Mouse (Mus musculus) C2C12 (cell line): Measurements from ENCODE around the gene Wipi2. TPM values are rescaled to one million over a fixed set of nuclear protein-coding genes. Genes with fewer than 3 reads are reported as not detected.

Experiments used
- H3K27me3 ChIP-seq: one replicate; pipeline ENCODE4 v1.6.1; 2011; ENCODE audit not compliant: control insufficient read depth, insufficient read depth, insufficient read length
- H3K36me3 ChIP-seq: one replicate; pipeline ENCODE4 v1.6.1; 2011; ENCODE audit not compliant: control insufficient read depth, insufficient read depth
- H3K4me3 ChIP-seq: one replicate; pipeline ENCODE4 v1.5.1; 2011; ENCODE audit warnings: mild to moderate bottlenecking, control low read depth; ENCODE audit not compliant: poor library complexity, insufficient read depth, severe bottlenecking
- H3K79me2 ChIP-seq: one replicate; pipeline ENCODE4 v1.6.1; 2011; ENCODE audit not compliant: control insufficient read depth, insufficient read depth
- H3K79me3 ChIP-seq: one replicate; pipeline ENCODE4 v1.6.1; 2011; ENCODE audit warnings: low read depth, control low read depth
- H3ac ChIP-seq: one replicate; pipeline ENCODE3; 2011; ENCODE audit warnings: low read depth; ENCODE audit not compliant: control insufficient read depth, insufficient read length
- CEBPB ChIP-seq: IDR thresholded peaks from one replicate; pipeline ENCODE4 v1.6.1; 2011; ENCODE audit warnings: low read depth, mild to moderate bottlenecking, control low read depth, moderate library complexity
- CTCF ChIP-seq: IDR thresholded peaks from one replicate; pipeline ENCODE4 v1.5.1; 2011; ENCODE audit not compliant: control insufficient read depth, insufficient read depth, insufficient read length
- FOSL1 ChIP-seq: IDR thresholded peaks from one replicate; pipeline ENCODE4 v1.8.0; 2011; ENCODE audit warnings: mild to moderate bottlenecking, low read length; ENCODE audit not compliant: poor library complexity, insufficient read depth, severe bottlenecking
- MAX ChIP-seq: IDR thresholded peaks from one replicate; pipeline ENCODE4 v1.6.1; 2011; ENCODE audit warnings: mild to moderate bottlenecking, control low read depth
- MYOD1 ChIP-seq: IDR thresholded peaks from one replicate; pipeline ENCODE4 v1.6.1; 2011; ENCODE audit warnings: low read depth; ENCODE audit not compliant: control insufficient read depth, insufficient read length
- MYOG ChIP-seq: IDR thresholded peaks from one replicate; pipeline ENCODE4 v1.6.1; 2011; ENCODE audit not compliant: control insufficient read depth, insufficient read length; ENCODE audit errors: extremely low read depth
- USF1 ChIP-seq: IDR thresholded peaks from one replicate; pipeline ENCODE4 v1.6.1; 2011; ENCODE audit warnings: low read depth, mild to moderate bottlenecking, control low read depth, moderate library complexity
- polyA plus RNA-seq: library from polyadenylated mRNA; unstranded; fragments of >200 nt; fragmentation: generic; extraction: Trizol; gene quantifications from one replicate; pipeline ENCODE4 v1.2.1, GENCODE M21; 2012; ENCODE audit warnings: missing spikeins

Wipi2 gene
- polyA plus RNA-seq, 1 experiment, result 36.0 TPM

DNA sequence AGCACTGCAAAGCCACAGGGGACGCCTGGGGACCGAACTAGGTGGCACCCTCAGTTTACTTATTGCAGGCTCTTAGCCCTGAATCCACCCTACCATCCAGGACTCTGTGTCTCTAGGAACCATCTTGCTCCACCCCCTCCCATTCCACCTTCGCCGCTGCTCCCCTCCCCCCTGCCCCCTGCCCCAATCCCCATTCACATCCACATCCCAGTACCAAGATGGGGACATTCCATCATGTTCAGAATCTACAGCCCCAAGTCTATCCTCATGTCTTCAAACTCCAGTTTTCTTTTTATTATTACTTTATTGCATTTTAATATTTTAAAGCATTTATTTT is 18.5 kb upstream of the Wipi2 start:
- Histone ChIP-seq H3K27me3 (peaks cover 66% of the 10 kb centered on the region), H3K79me3 (no peaks in the 10 kb centered on the region), H3K4me3 (no peak overlapping the region), H3K36me3 (no peaks in the 10 kb centered on the region), H3K79me2 (no peaks in the 10 kb centered on the region), H3ac (no peak overlapping the region)
- TF ChIP-seq MYOD1, result no peak
- TF ChIP-seq CTCF, result no peak
- no peak for TF ChIP-seq FOSL1
- no peak for TF ChIP-seq MYOG
- no peak for TF ChIP-seq CEBPB
- no peak for TF ChIP-seq MAX
- TF ChIP-seq USF1, result no peak

- TF ChIP-seq MYOG (no peak), USF1 (no peak), MYOD1 (no peak), MAX (no peak), CTCF (no peak), FOSL1 (no peak)
- Histone ChIP-seq H3K4me3 (no peak overlapping the region), H3K36me3 (no peaks in the 10 kb centered on the region), H3K27me3 (peaks cover 58% of the 10 kb centered on the region), H3ac (no peak overlapping the region), H3K79me3 (no peaks in the 10 kb centered on the region), H3K79me2 (no peaks in the 10 kb centered on the region)
Measured at GRCm38 (mm10) chr5:142610362-142610761, 17.1 kb upstream of the Wipi2 start.

DNA sequence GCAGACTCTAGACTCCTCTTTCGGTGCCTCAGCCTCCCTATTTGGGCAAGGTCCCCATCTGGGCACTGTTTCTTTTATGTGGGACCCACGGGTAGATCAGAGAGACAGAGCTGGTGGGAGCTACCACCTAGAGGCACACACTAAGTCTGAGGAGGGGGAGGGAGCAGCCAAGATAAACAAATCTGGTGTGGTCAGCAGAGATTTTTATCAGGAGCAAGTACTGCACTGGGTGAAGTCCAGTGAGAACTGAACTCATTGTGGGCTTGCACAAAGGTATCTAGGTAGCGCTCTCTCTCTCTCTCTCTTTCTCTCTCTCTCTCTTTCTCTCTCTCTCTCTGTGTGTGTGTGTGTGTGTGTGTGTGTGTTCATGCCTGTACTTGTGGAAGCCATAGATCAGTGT is 13.0 kb upstream of the Wipi2 start:
- no peaks in the 10 kb centered on the region for H3K79me3 ChIP-seq
- peaks cover 43% of the 10 kb centered on the region for H3K27me3 ChIP-seq
- H3K36me3 ChIP-seq, result no peaks in the 10 kb centered on the region
- no peak overlapping the region for H3K4me3 ChIP-seq
- H3K79me2 ChIP-seq, result no peaks in the 10 kb centered on the region
- H3ac ChIP-seq, result no peak overlapping the region
- TF ChIP-seq USF1, result no peak
- TF ChIP-seq MYOG, result no peak
- TF ChIP-seq CTCF, result no peak
- TF ChIP-seq CEBPB, result no peak
- TF ChIP-seq MYOD1, result no peak
- TF ChIP-seq FOSL1, result no peak
- TF ChIP-seq MAX, result no peak

- Histone ChIP-seq H3ac (no peak overlapping the region), H3K4me3 (no peak overlapping the region), H3K79me2 (no peaks in the 10 kb centered on the region), H3K36me3 (no peaks in the 10 kb centered on the region), H3K79me3 (no peaks in the 10 kb centered on the region), H3K27me3 (peaks cover 35% of the 10 kb centered on the region)
- TF ChIP-seq CTCF, result no peak
- no peak for TF ChIP-seq MAX
- no peak for TF ChIP-seq USF1
- TF ChIP-seq MYOG, result no peak
- TF ChIP-seq CEBPB, result no peak
- TF ChIP-seq MYOD1, result no peak
- no peak for TF ChIP-seq FOSL1
Measured at GRCm38 (mm10) chr5:142615638-142616037, 11.9 kb upstream of the Wipi2 start.

GRCm38 (mm10) chr5:142616326-142616725 is 11.2 kb upstream of the Wipi2 start:
- peaks cover 39% of the 10 kb centered on the region for H3K27me3 ChIP-seq
- no peak overlapping the region for H3ac ChIP-seq
- no peaks in the 10 kb centered on the region for H3K36me3 ChIP-seq
- no peaks in the 10 kb centered on the region for H3K79me3 ChIP-seq
- TF ChIP-seq USF1, result no peak
- no peak for TF ChIP-seq MYOD1
- no peak for TF ChIP-seq MYOG
- no peak for TF ChIP-seq CEBPB
- no peak for TF ChIP-seq FOSL1
- no peak for TF ChIP-seq MAX
- TF ChIP-seq CTCF, result no peak
- H3K79me2 ChIP-seq, result no peaks in the 10 kb centered on the region
- H3K4me3 ChIP-seq, result no peak overlapping the region

DNA sequence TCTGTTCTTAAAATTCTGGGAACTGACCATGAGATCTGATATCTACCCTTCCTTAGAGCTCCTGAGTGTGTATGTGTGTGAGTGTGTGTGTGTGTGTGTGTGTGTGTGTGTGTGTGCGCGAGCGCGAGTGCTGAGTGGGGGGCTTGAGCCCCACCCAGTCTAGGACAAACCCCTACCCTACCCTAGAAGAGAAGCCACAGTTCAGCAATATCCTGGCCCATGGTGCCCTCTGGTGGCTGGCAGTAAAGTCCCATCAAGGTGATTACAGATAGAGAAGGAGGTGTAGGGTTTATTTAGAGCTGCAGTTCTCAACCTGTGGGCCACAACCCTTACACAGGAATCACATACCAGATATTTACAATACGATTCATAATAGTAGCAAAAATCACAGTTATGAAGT is 7.6 kb upstream of the Wipi2 start:
- Histone ChIP-seq H3K79me3 (no peaks in the 10 kb centered on the region), H3K79me2 (no peaks in the 10 kb centered on the region), H3ac (no peak overlapping the region), H3K27me3 (peaks cover 45% of the 10 kb centered on the region), H3K4me3 (no peak overlapping the region), H3K36me3 (no peaks in the 10 kb centered on the region)
- TF ChIP-seq FOSL1 (no peak), CTCF (peak; percentile 21)
